Mouse (Mus musculus): ENCODE data around the gene Otulinl.

The Otulinl gene

DNA sequence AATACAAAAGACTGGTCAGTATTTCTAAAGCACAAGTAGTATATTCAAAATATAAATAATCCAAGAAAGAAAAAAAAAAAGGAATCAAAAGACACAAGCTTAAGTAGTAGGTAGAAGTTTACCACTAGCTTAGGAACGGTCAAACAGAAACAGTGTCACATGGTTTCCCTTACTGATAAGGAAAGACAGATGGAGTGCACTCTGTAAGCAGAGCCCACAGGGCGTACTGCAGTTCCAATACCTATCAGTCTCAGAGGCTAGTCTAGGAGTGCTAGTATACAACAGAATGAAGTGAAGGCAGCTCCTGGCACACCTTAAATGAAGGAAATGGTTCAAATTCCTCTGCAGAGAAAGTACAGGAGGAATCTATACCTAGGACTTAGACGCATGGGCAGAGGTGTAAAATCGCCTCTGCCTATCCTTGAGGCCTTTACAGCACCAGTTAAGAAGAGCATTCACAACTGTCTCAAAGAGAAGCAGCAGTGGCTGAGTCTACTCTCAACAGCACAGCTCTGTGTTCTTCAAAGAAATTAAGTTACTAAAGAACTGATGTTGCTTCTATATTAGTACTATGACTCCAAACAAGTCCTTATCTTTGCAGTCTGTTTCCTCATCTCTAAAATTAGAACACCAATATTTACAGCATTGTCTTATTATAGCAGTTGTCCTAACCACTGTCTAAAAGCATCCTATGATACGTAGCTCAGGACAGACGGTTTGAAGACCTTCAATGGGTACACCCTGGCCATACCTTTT lies 62.4 kb downstream of the Otulinl start:
- DNase-seq (ENCODE audit: low spot score in 2 of 2) = no peak

DNA sequence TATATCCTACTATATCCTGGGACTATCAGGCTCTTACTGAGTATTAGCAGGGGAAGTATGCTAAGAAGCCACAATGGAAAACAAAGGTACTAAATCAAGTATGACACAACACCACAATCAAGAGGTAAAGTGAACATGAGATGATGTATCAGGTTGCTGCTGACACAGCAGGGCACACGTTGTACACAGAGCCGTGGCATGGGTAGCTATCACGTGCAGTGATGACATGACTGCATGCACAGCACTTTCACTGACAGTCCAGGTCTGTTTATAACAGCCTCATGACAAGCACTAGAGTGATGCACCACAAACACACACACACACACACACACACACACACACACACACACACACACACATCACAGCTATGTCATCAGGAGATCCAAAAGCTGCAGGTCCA lies 64.2 kb downstream of the Otulinl start:
- no peak for DNase-seq (ENCODE audit: low spot score in 2 of 2)

DNA sequence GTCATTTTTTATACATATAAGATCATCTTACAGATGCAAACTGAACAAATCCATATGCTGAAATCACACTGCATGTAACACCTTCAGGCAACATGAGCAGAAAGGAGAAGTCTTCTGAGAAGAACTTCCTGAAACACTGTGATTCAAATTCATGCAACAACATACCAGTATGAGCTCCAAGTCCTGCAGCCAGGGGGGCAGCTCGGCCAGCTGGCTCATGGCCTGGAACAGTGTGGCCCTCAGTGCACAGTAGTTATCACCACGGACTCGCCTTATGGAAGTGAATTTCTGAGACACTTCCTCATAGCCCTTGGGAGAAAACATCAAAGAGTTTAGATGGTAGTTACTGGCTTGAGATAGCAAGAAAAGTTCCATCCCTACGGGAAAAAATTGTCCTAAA lies 65.2 kb downstream of the Otulinl start:
- DNase-seq (ENCODE audit: low spot score in 2 of 2) = no peak

DNA sequence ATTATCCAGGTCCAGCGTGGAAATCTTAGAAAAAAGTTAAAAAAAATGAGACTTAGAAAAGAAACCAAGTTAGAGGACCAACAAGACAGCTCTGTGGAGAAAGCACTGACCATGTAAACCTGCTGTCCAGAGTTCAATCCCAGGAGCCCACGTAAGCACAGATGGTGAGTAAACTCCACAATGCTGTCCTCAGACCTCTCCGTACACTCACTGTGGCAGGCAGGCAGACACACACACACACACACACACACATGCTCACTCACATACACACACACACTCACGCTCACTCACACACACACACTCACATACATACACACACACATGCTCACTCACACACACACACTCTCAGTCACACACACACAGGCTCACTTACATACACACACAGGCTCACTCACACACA lies 68.1 kb downstream of the Otulinl start:
- no peak for DNase-seq (ENCODE audit: low spot score in 2 of 2)

DNA sequence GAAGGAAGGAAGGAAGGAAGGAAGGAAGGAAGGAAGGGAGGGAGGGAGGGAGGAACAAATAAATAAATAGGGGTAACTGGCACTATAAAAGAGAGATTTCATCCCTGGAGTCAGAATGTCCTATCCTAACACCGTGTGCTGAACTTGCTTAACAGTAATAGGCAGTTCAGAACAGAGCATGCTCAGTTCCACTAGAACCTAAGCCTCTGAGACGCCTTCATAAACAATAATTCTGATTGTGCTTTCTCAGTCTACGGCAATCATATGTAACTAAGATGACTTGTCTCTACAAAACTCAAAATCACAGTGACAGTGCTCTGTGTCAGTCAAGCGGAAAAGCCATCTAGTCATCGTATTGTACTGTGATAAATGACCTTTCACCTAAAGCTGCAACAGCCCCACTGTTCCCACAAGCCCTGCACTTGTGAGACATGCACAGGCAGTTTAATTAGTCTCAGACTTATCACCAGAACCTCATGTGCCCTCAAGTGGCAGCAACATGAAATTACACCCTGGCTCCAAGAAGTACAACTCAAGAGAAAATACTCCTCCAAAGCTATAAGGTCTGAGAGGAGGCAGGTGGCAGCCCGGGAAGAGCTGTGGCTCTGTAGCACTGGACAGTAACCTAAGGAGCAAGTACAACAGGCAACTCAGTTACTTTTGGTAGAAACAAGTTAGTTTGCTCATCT lies 68.7 kb downstream of the Otulinl start:
- peak; percentile 76 to 84 for DNase-seq (ENCODE audit: low spot score in 2 of 2)

DNA sequence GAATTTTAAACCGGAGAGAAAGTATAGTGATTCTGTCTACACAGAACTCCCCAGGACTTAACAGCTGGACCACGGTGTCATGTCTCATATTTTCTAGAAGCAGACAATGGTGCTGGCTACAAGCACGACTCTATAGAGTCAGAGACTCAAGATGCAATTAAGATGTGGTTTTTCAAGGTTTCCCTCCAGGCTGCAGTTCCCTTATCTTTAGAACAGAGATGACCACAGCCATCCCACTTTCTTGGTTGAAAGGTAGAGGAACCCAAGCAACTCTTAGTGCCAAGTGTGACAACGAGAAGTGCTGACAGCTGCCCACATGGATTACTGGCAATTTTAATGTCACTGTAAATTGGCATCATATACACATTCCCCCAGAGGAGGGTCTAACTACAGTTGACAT lies 71.8 kb downstream of the Otulinl start:
- DNase-seq (ENCODE audit: low spot score in 2 of 2) = no peak

DNA sequence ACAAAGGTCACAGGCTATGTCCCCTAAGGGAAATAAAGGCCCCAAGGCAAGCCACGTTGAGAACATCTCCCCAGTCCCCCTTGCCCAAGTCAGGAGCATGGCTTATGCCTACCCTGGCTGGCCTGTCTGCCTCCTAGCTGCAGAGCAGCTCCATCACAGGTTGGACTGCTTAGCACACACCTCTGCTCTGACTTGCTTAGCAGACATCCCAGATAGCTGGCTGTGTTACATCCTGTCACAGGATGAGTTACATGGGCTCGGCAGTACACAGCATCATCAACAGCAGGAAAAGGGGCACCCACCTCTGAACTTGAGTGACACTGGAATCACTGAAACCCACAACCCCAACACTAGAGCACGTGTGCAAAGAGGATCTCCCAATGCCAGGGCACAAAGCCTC lies 76.1 kb downstream of the Otulinl start:
- DNase-seq (ENCODE audit: low spot score in 2 of 2) = no peak
